Mouse (Mus musculus): Measurements from ENCODE around the gene Gm20458. TPM values are rescaled to one million over a fixed set of nuclear protein-coding genes. Genes with fewer than 3 reads are reported as not detected.

Gm20458 gene
- total RNA-seq, 4 experiments from 2014 or later: 3.6 to 6.7 (median 5.5) TPM

GRCm38 (mm10) chr2:164534315-164534714, 73.5 kb downstream of the Gm20458 start:
- no peak for DNase-seq (ENCODE audit: low spot score)

DNA sequence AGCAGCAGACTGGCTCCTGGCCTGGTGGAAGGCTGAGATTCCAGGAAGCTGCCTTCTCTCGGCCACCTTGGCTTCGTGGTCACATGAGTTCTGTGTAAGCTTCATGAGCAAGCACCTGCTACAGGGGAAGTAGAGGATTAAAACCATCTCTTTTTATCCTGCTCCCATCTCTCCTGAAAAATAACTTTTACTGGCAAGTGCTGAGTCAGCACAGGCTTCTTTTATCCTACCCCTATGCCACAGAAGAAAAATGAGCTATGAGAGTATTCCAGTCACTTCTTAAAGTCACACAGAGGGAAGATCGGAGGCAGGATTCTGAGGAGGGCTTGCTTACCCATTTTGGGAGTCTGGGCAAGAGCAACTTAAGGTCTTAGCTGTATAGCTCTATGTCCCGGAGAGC, 76.2 kb downstream of the Gm20458 start:
- no peak for DNase-seq (ENCODE audit: low spot score)

Other genes starting within 250 kb of the Gm20458 start
- gene Wfdc15b, start 239.3 kb upstream of the Gm20458 start, total RNA-seq (2022): not detected
- gene Svs2, start 222.5 kb upstream of the Gm20458 start, total RNA-seq (2022): not detected
- not detected for gene Svs3b, start 204.3 kb upstream of the Gm20458 start, total RNA-seq (2022)
- not detected for gene Svs4, start 182.5 kb upstream of the Gm20458 start, total RNA-seq (2022)
- gene Svs3a, start 171.7 kb upstream of the Gm20458 start, total RNA-seq (2022): not detected
- gene Svs6, start 144.2 kb upstream of the Gm20458 start, total RNA-seq (2022): not detected
- gene Svs5, start 128.2 kb upstream of the Gm20458 start, total RNA-seq (2022): not detected
- 100 to 1,000 TPM in 1 of 4 experiments, 1 to 10 TPM in 3; 1.1 to 110 (median 2.3) TPM for gene Slpi, start 71.9 kb upstream of the Gm20458 start, total RNA-seq (2022)
- not detected for gene Rbpjl, start 57.8 kb upstream of the Gm20458 start, total RNA-seq (2022)
- under 1 TPM; 0.25 to 0.50 (median 0.29) TPM for gene Matn4, start 55.8 kb upstream of the Gm20458 start, total RNA-seq (2022)
- 10 to 100 TPM; 14.9 to 23.0 (median 20.7) TPM for gene Sdc4, start 17.1 kb upstream of the Gm20458 start, total RNA-seq (2022)
- 10 to 100 TPM; 25.2 to 28.5 (median 25.8) TPM for gene Sys1, start 4.0 kb upstream of the Gm20458 start, total RNA-seq (2022)
- gene Trp53tg5, start 12.8 kb downstream of the Gm20458 start, total RNA-seq (2022): not detected
- gene Dbndd2, start 25.1 kb downstream of the Gm20458 start, total RNA-seq (2022): 10 to 100 TPM; 11.3 to 15.0 (median 12.6) TPM
- 10 to 100 TPM; 32.0 to 34.8 (median 33.9) TPM for gene Pigt, start 36.6 kb downstream of the Gm20458 start, total RNA-seq (2022)
- 1 to 10 TPM in 3 of 4 experiments, under 1 TPM in 1; 0.73 to 3.1 (median 2.1) TPM for gene Wfdc2, start 101.4 kb downstream of the Gm20458 start, total RNA-seq (2022)
- not detected for gene Spint3, start 112.5 kb downstream of the Gm20458 start, total RNA-seq (2022)
- under 1 TPM in 1 of 4 experiments, not detected in 3; 0.49 TPM for gene Wfdc6a, start 124.5 kb downstream of the Gm20458 start, total RNA-seq (2022)
- gene Eppin, start 132.6 kb downstream of the Gm20458 start, total RNA-seq (2022): not detected
- not detected for gene Wfdc6b, start 152.6 kb downstream of the Gm20458 start, total RNA-seq (2022)
- not detected for gene Wfdc8, start 152.7 kb downstream of the Gm20458 start, total RNA-seq (2022)
- not detected for gene Wfdc16, start 177.8 kb downstream of the Gm20458 start, total RNA-seq (2022)
- gene Wfdc10, start 195.1 kb downstream of the Gm20458 start, total RNA-seq (2022): not detected
- gene Wfdc9, start 195.6 kb downstream of the Gm20458 start, total RNA-seq (2022): not detected
- not detected for gene Wfdc11, start 213.1 kb downstream of the Gm20458 start, total RNA-seq (2022)
- under 1 TPM in 1 of 4 experiments, not detected in 3; 0.24 TPM for gene Wfdc13, start 224.1 kb downstream of the Gm20458 start, total RNA-seq (2022)
- gene Spint4, start 237.5 kb downstream of the Gm20458 start, total RNA-seq (2022): not detected